Mouse (Mus musculus) stomach, postnatal 0 days (tissue): ENCODE results near the gene Gna15.

Experiments
- CTCF ChIP-seq: IDR thresholded peaks from 2 replicates; pipeline ENCODE4 v1.5.1; 2016; ENCODE audit warnings: antibody characterized with exemption, low read depth, mild to moderate bottlenecking, moderate library complexity
- EP300 ChIP-seq: optimal IDR thresholded peaks from 2 replicates; pipeline ENCODE3; 2016; ENCODE audit warnings: antibody characterized with exemption

- no peak for TF ChIP-seq EP300
- TF ChIP-seq CTCF, result no peak
Measured at GRCm38 (mm10) chr10:81537429-81537828, 13.4 kb upstream of the Gna15 start.
